Mouse (Mus musculus) heart, embryonic 14.5 days (tissue): ENCODE results near the gene Dgkd. TPM values are rescaled to one million over a fixed set of nuclear protein-coding genes. Genes with fewer than 3 reads are reported as not detected.
A peak's percentile ranks its signal among the peaks of the same experiment; 100 is the strongest.

Source experiments
- ATAC-seq: fragments of 200-750 bp; cut with Nextera tagmentation; 2 replicates; pipeline ENCODE4 v1.8.0; 2017; ENCODE audit warnings: low read depth, moderate TSS enrichment; ENCODE audit not compliant: insufficient number of reproducible peaks, insufficient read depth, low FRiP score
- H3K27ac ChIP-seq, 2 experiments: fragments of 200-500 bp in 1 of 2; fragments of 300-500 bp in 1 of 2; sonication (generic) in 1 of 2; replicated peaks in 1 of 2; 2 replicates each; pipeline ENCODE4 v1.5.1; 2012 to 2014; ENCODE audit warnings: low read depth in 2 of 2, low read length in 2 of 2, control low read depth in 1 of 2, mild to moderate bottlenecking in 1 of 2, mixed read lengths in 1 of 2; ENCODE audit not compliant: control insufficient read depth in 1 of 2, insufficient read depth in 1 of 2
- H3K27me3 ChIP-seq: fragments of 300-500 bp; sonication (generic); 2 replicates; pipeline ENCODE4 v1.6.1; 2014; ENCODE audit warnings: mild to moderate bottlenecking, low read length, control low read depth; ENCODE audit not compliant: control insufficient read depth, insufficient read depth
- H3K36me3 ChIP-seq: fragments of 300-500 bp; sonication (generic); 2 replicates; pipeline ENCODE4 v1.6.1; 2014; ENCODE audit warnings: mild to moderate bottlenecking, control low read depth, low read length, mixed read lengths; ENCODE audit not compliant: control insufficient read depth, insufficient read depth
- H3K4me1 ChIP-seq, 2 experiments: fragments of 200-500 bp in 1 of 2; fragments of 300-500 bp in 1 of 2; sonication (generic) in 1 of 2; 2 replicates each; pipeline ENCODE4 v1.6.1; 2012 to 2014; ENCODE audit warnings: low read length in 2 of 2, control low read depth in 1 of 2, mixed read lengths in 1 of 2; ENCODE audit not compliant: control insufficient read depth in 2 of 2, insufficient read depth in 2 of 2
- H3K4me2 ChIP-seq: fragments of 300-500 bp; sonication (generic); 2 replicates; pipeline ENCODE4 v1.6.1; 2014; ENCODE audit warnings: mild to moderate bottlenecking, low read length
- H3K4me3 ChIP-seq, 2 experiments: fragments of 200-500 bp in 1 of 2; fragments of 300-500 bp in 1 of 2; sonication (generic) in 1 of 2; 2 replicates each; pipeline ENCODE4 v1.5.1; 2012 to 2014; ENCODE audit warnings: low read length in 2 of 2, mild to moderate bottlenecking in 2 of 2, control low read depth in 1 of 2, low read depth in 1 of 2, moderate library complexity in 1 of 2; ENCODE audit not compliant: control insufficient read depth in 1 of 2, insufficient read depth in 1 of 2
- H3K9ac ChIP-seq: fragments of 300-500 bp; sonication (generic); 2 replicates; pipeline ENCODE4 v1.6.1; 2014; ENCODE audit warnings: mild to moderate bottlenecking, low read length
- H3K9me3 ChIP-seq: fragments of 300-500 bp; sonication (generic); 2 replicates; pipeline ENCODE4 v1.6.1; 2016; ENCODE audit warnings: low read length, control low read depth; ENCODE audit not compliant: control insufficient read depth
- WGBS: fragments of 180-500 bp; shearing (Covaris S2); extraction: QIAGEN DNeasy Blood & Tissue Kit; methylation state at CpG from one replicate; pipeline ENCODE4 v1.1.7; 2014; 5-methylcytosine and 5-hydroxymethylcytosine counted together
- polyA plus RNA-seq: library from polyadenylated mRNA; unstranded; fragments of >200 nt; fragmentation: Nextera tagmentation; extraction: Ambion mirVana; gene quantifications from 2 replicates; pipeline ENCODE4 v1.2.1, GENCODE M21; 2014

Gene Dgkd
- polyA plus RNA-seq, 1 experiment from 2014 or later, result 24.7 TPM

DNA sequence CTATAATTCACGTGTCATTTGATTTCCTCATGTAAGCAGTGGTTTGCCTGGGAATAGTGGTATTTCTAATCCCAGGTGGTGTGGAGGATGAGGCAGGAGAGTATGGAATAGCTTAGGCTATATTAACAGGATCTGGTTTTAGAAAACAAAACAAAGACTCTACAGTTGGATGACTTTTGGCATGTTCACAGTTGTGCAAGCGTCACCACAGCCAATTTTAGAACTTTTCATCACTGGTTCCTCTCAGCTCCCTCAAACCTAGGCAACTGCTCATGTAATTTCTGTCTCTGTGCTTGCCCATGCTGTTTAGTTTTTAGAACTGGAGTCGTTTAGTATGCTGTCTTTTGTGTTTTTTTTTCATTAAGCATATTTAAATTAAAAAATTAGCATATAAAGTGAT is 3.7 kb downstream of the Dgkd start:
- no peak for ATAC-seq
- 48% methylated on average over 3 of the region's 3 CpGs for WGBS
- no peak overlapping the region for H3K27ac ChIP-seq
- no peaks in the 10 kb centered on the region for H3K9me3 ChIP-seq
- H3K27me3 ChIP-seq, result no peaks in the 10 kb centered on the region
- H3K4me1 ChIP-seq, result peaks cover 13 to 43% of the 10 kb centered on the region in 2 experiments
- H3K9ac ChIP-seq, result no peak overlapping the region
- H3K4me2 ChIP-seq, result no peak overlapping the region
- no peak overlapping the region for H3K4me3 ChIP-seq
- H3K36me3 ChIP-seq, result no peaks in the 10 kb centered on the region

GRCm38 (mm10) chr1:87858031-87858430 is 4.9 kb downstream of the Dgkd start:
- 41% methylated on average over 1 of the region's 1 CpGs for WGBS
- no peak overlapping the region for H3K4me2 ChIP-seq
- no peaks in the 10 kb centered on the region for H3K36me3 ChIP-seq
- no peak overlapping the region for H3K27ac ChIP-seq
- no peaks in the 10 kb centered on the region for H3K27me3 ChIP-seq
- H3K9me3 ChIP-seq, result no peaks in the 10 kb centered on the region
- H3K4me1 ChIP-seq, result peaks cover 18 to 43% of the 10 kb centered on the region in 2 experiments
- ATAC-seq, result no peak
- no peak overlapping the region for H3K9ac ChIP-seq
- H3K4me3 ChIP-seq, result no peak overlapping the region

- no peak overlapping the region for H3K9ac ChIP-seq
- 84% methylated on average over 2 of the region's 2 CpGs for WGBS
- no peaks in the 10 kb centered on the region for H3K36me3 ChIP-seq
- H3K4me1 ChIP-seq, result peaks cover 18 to 43% of the 10 kb centered on the region in 2 experiments
- no peaks in the 10 kb centered on the region for H3K27me3 ChIP-seq
- no peak for ATAC-seq
- no peak overlapping the region for H3K4me2 ChIP-seq
- no peak overlapping the region for H3K4me3 ChIP-seq
- H3K9me3 ChIP-seq, result no peaks in the 10 kb centered on the region
- H3K27ac ChIP-seq, result no peak overlapping the region
Observed at GRCm38 (mm10) chr1:87858529-87858928, 5.4 kb downstream of the Dgkd start.

DNA sequence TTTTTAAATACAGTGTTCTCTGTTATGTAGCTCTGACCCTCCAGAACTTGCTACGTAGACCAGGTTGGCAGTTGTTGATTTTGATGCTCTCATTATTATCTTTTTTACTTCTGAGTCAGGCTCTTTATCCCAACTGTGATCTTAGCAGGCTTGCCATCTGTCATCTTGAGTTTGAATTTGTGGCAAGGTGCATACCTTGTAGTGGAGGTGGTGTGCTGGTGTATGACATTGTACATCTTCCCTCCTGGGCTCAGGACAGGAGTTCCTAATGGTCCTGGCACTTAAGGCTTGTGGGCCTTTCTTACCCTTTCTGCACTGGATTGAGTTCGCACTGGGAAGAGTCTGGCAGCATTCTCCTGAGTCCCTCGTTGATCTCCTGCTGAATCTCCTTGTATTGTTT is 10.5 kb downstream of the Dgkd start:
- 69% methylated on average over 3 of the region's 3 CpGs for WGBS
- no peak overlapping the region for H3K27ac ChIP-seq
- 0 out of 2 replicates have a peak, but pooled peaks cover 5% of the 10 kb centered on the region for H3K9me3 ChIP-seq
- no peak overlapping the region for H3K4me2 ChIP-seq
- H3K4me1 ChIP-seq, result peaks cover 8 to 33% of the 10 kb centered on the region in 2 experiments
- H3K4me3 ChIP-seq, result no peak overlapping the region
- no peaks in the 10 kb centered on the region for H3K36me3 ChIP-seq
- no peak overlapping the region for H3K9ac ChIP-seq
- H3K27me3 ChIP-seq, result no peaks in the 10 kb centered on the region
- no peak for ATAC-seq

- ATAC-seq, result no peak
- H3K27me3 ChIP-seq, result no peaks in the 10 kb centered on the region
- H3K4me1 ChIP-seq, result peaks cover 8 to 24% of the 10 kb centered on the region in 2 experiments; a peak in 3 of 4 replicates
- H3K9me3 ChIP-seq, result 0 out of 2 replicates have a peak, but pooled peaks cover 5% of the 10 kb centered on the region
- no peak overlapping the region for H3K27ac ChIP-seq
- no peaks in the 10 kb centered on the region for H3K36me3 ChIP-seq
- H3K4me3 ChIP-seq, result no peak overlapping the region
- no peak overlapping the region for H3K9ac ChIP-seq
- H3K4me2 ChIP-seq, result no peak overlapping the region
Observed at GRCm38 (mm10) chr1:87864889-87865288, 11.8 kb downstream of the Dgkd start.

DNA sequence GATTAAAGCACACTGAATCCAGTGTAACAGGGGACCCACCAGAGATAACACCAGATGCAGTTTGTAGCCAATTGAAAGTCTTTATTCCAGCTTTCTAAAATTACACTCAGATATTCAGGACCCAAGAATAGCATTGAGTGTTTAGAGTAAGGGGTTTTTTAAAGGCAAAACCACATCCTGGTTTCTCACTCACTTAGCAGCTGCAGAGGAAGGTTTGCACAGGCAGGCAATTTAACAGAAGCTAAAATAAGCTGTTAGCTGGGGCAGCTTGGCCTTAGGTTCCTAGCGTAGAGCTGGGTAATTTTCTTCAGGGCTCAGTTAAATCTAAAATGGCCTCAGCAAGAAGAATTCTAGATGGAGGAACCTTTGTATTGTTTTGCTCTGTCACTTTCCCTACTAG is 13.6 kb downstream of the Dgkd start:
- Histone ChIP-seq H3K36me3 (no peaks in the 10 kb centered on the region), H3K4me2 (no peak overlapping the region), H3K27me3 (no peaks in the 10 kb centered on the region), H3K9me3 (0 out of 2 replicates have a peak, but pooled peaks cover 5% of the 10 kb centered on the region), H3K27ac (peak overlapping the region; percentile 56 to 66; a peak in 3 of 4 replicates), H3K9ac (no peak overlapping the region), H3K4me1 (peaks cover 13 to 30% of the 10 kb centered on the region in 2 experiments), H3K4me3 (no peak overlapping the region)
- 54% methylated on average over 1 of the region's 1 CpGs for WGBS
- ATAC-seq, result no peak

GRCm38 (mm10) chr1:87871546-87871945 is 18.5 kb downstream of the Dgkd start:
- Histone ChIP-seq H3K36me3 (no peaks in the 10 kb centered on the region), H3K4me3 (no peak overlapping the region), H3K27ac (peak overlapping the region in 1 of 2 experiments; percentile 44; a peak in 1 of 4 replicates), H3K4me2 (no peak overlapping the region), H3K27me3 (no peaks in the 10 kb centered on the region), H3K9me3 (0 out of 2 replicates have a peak, but pooled peaks cover 5% of the 10 kb centered on the region), H3K4me1 (peaks cover 11 to 44% of the 10 kb centered on the region in 2 experiments), H3K9ac (no peak overlapping the region)
- ATAC-seq, result no peak

GRCm38 (mm10) chr1:87873081-87873480 is 20.0 kb downstream of the Dgkd start:
- Histone ChIP-seq H3K4me2 (no peak overlapping the region), H3K27me3 (no peaks in the 10 kb centered on the region), H3K36me3 (no peaks in the 10 kb centered on the region), H3K27ac (no peak overlapping the region), H3K9ac (no peak overlapping the region), H3K4me3 (no peak overlapping the region), H3K4me1 (peaks cover 15 to 55% of the 10 kb centered on the region in 2 experiments), H3K9me3 (no peaks in the 10 kb centered on the region)
- ATAC-seq, result no peak
